Mouse (Mus musculus) spleen, adult 2 months (tissue): Measurements from ENCODE around the gene Rgs12.

ENCODE experiments used
- CTCF ChIP-seq: fragments of 200-500 bp; IDR thresholded peaks from 2 replicates; pipeline ENCODE4 v1.5.1; 2011; ENCODE audit warnings: mild to moderate bottlenecking, inconsistent platforms; ENCODE audit not compliant: insufficient read depth, insufficient read length, insufficient replicate concordance; ENCODE audit errors: extremely low read depth
- POLR2A ChIP-seq: fragments of 200-500 bp; IDR thresholded peaks from 2 replicates; pipeline ENCODE4 v1.6.1; 2011; ENCODE audit warnings: low read depth, low read length, inconsistent platforms

GRCm38 (mm10) chr5:34930151-34930975 lies 18.9 kb upstream of the Rgs12 start:
- TF ChIP-seq CTCF = no peak
- TF ChIP-seq POLR2A = no peak
